8 mouse cellular contexts compared by ENCODE assay signal in genomic region chr19:46315752-46316610, GRCm38 (mm10). TPM values are rescaled to one million over a fixed set of nuclear protein-coding genes. Genes with fewer than 3 reads are reported as not detected.
DNase-seq lines count a peak whose midpoint lies in the region; ATAC-seq and TF ChIP-seq lines count a peak whose summit lies in the region.

No protein-coding gene starts in this region.

- H3K4me1 ChIP-seq in erythroblast, embryonic 14.5 days (ENCODE audit: control insufficient read depth): peaks cover 87% of the 10 kb centered on the region

- DNase-seq in ovary, postnatal 36 days (ENCODE audit: low spot score): peak; percentile 8
- no peak for DNase-seq in ovary, postnatal 14 days (ENCODE audit: low spot score)
- peak; percentile 38 for DNase-seq in layer of hippocampus, adult 9-11 months
- DNase-seq in thymus, postnatal 25 days: no peak

- no peak for ATAC-seq in erythroblast, adult 5-6 weeks (replicated peaks; ENCODE audit: low FRiP score, poor library complexity, severe bottlenecking)
- no peak for ATAC-seq in granulocyte monocyte progenitor cell, adult 5-6 weeks (replicated peaks; ENCODE audit: poor library complexity, severe bottlenecking)

- no peak for TF ChIP-seq POLR2A in myocyte (IDR thresholded peaks at IDR 0.05; ENCODE audit: insufficient read length, low read depth)

- H3K27me3 ChIP-seq in erythroblast, embryonic 14.5 days (ENCODE audit: control insufficient read depth): peaks cover 59% of the 10 kb centered on the region
- peaks cover 26% of the 10 kb centered on the region for H3K27me3 ChIP-seq in myocyte (ENCODE audit: control insufficient read depth, insufficient read depth, insufficient read length)

- H3K4me2 ChIP-seq in myocyte (ENCODE audit: low read depth): no peak overlapping the region

- peaks cover 29% of the 10 kb centered on the region for H3K36me3 ChIP-seq in erythroblast, embryonic 14.5 days (ENCODE audit: control insufficient read depth)
- H3K36me3 ChIP-seq in myocyte (ENCODE audit: control insufficient read depth, insufficient read depth): peaks cover under 1% of the 10 kb centered on the region

- H3K9me3 ChIP-seq in erythroblast, embryonic 14.5 days (ENCODE audit: control insufficient read depth, low read length): peaks cover 19% of the 10 kb centered on the region

- H3K4me3 ChIP-seq in erythroblast, embryonic 14.5 days (replicated peaks): peak overlapping the region; percentile 64
- no peak overlapping the region for H3K4me3 ChIP-seq in myocyte

- H3ac ChIP-seq in myocyte (ENCODE audit: control insufficient read depth, insufficient read length): no peak overlapping the region

- H3K79me2 ChIP-seq in myocyte (ENCODE audit: control insufficient read depth, insufficient read depth): no peaks in the 10 kb centered on the region

TF ChIP-seq in myocyte, 11 proteins besides CTCF, POLR2A, EP300 and RAD21:
- TF ChIP-seq MYOD1 (IDR thresholded peaks at IDR 0.05; ENCODE audit: control insufficient read depth in 1 of 3, insufficient read length in 2 of 3, low read depth in 2 of 3) (peak in 2 of 3 experiments; percentile 36 to 67), USF1 (IDR thresholded peaks at IDR 0.05; ENCODE audit: low read depth) (no peak), POLR2AphosphoS2 (IDR thresholded peaks at IDR 0.05; ENCODE audit: insufficient read length, low read depth) (peak; percentile 11), MYOG (IDR thresholded peaks at IDR 0.05; ENCODE audit: control insufficient read depth in 1 of 3, insufficient read depth in 1 of 3, insufficient read length in 2 of 3, low read depth in 2 of 3) (peak in 1 of 3 experiments; percentile 13)

RNA-seq across cellular contexts. Expression of gene Psd, which starts 11.0 kb away (rescaled TPM):
- polyA plus RNA-seq in erythroblast, embryonic 14.5 days (2012): 7.6 and 8.3 TPM in 2 replicates
- 0.63 TPM in 1 of 2 replicates, not detected in the other for total RNA-seq in erythroblast, adult 5-6 weeks (2015; ENCODE audit: low replicate concordance)
- total RNA-seq in erythroblast, adult 5-6 weeks (2017; ENCODE audit: low replicate concordance): 0.70 TPM in 1 of 2 replicates, not detected in the other
- 11.7 TPM for polyA plus RNA-seq in myocyte (2012; fragmentation: generic; extraction: Trizol)
- not detected in 2 replicates for total RNA-seq in granulocyte monocyte progenitor cell, adult 5-6 weeks (2014; fragmentation: Nextera tagmentation)
- total RNA-seq in granulocyte monocyte progenitor cell, adult 5-6 weeks (2017): not detected in 2 replicates

RNA-seq across cellular contexts. Expression of gene Nfkb2, which starts 11.9 kb away (rescaled TPM):
- 5.5 and 7.4 TPM in 2 replicates for polyA plus RNA-seq in erythroblast, embryonic 14.5 days (2012)
- total RNA-seq in erythroblast, adult 5-6 weeks (2015; ENCODE audit: low replicate concordance): 0.96 and 1.0 TPM in 2 replicates
- 2.8 and 3.1 TPM in 2 replicates for total RNA-seq in erythroblast, adult 5-6 weeks (2017; ENCODE audit: low replicate concordance)
- 67.2 TPM for polyA plus RNA-seq in myocyte (2012; fragmentation: generic; extraction: Trizol)
- 3.6 and 4.6 TPM in 2 replicates for total RNA-seq in granulocyte monocyte progenitor cell, adult 5-6 weeks (2014; fragmentation: Nextera tagmentation)
- total RNA-seq in granulocyte monocyte progenitor cell, adult 5-6 weeks (2017): 4.3 and 4.7 TPM in 2 replicates

RNA-seq across cellular contexts. Expression of gene Fbxl15, which starts 12.0 kb away (rescaled TPM):
- polyA plus RNA-seq in erythroblast, embryonic 14.5 days (2012): 10.4 and 12.7 TPM in 2 replicates
- not detected in 2 replicates for total RNA-seq in erythroblast, adult 5-6 weeks (2015; ENCODE audit: low replicate concordance)
- total RNA-seq in erythroblast, adult 5-6 weeks (2017; ENCODE audit: low replicate concordance): not detected in 2 replicates
- 15.3 TPM for polyA plus RNA-seq in myocyte (2012; fragmentation: generic; extraction: Trizol)
- total RNA-seq in granulocyte monocyte progenitor cell, adult 5-6 weeks (2014; fragmentation: Nextera tagmentation): 0.53 TPM in 1 of 2 replicates, not detected in the other
- 2.4 and 3.3 TPM in 2 replicates for total RNA-seq in granulocyte monocyte progenitor cell, adult 5-6 weeks (2017)

RNA-seq across cellular contexts. Expression of gene Cuedc2, which starts 22.5 kb away (rescaled TPM):
- polyA plus RNA-seq in erythroblast, embryonic 14.5 days (2012): 15.7 and 17.4 TPM in 2 replicates
- 8.1 and 8.4 TPM in 2 replicates for total RNA-seq in erythroblast, adult 5-6 weeks (2015; ENCODE audit: low replicate concordance)
- 23.6 and 39.4 TPM in 2 replicates for total RNA-seq in erythroblast, adult 5-6 weeks (2017; ENCODE audit: low replicate concordance)
- polyA plus RNA-seq in myocyte (2012; fragmentation: generic; extraction: Trizol): 165 TPM
- total RNA-seq in granulocyte monocyte progenitor cell, adult 5-6 weeks (2014; fragmentation: Nextera tagmentation): 104 and 108 TPM in 2 replicates
- 158 and 161 TPM in 2 replicates for total RNA-seq in granulocyte monocyte progenitor cell, adult 5-6 weeks (2017)

RNA-seq across cellular contexts. Expression of gene Mfsd13a, which starts 24.9 kb away (rescaled TPM):
- polyA plus RNA-seq in erythroblast, embryonic 14.5 days (2012): 0.20 and 0.73 TPM in 2 replicates
- total RNA-seq in erythroblast, adult 5-6 weeks (2015; ENCODE audit: low replicate concordance): 5.4 and 9.6 TPM in 2 replicates
- total RNA-seq in erythroblast, adult 5-6 weeks (2017; ENCODE audit: low replicate concordance): 1.4 and 1.8 TPM in 2 replicates
- 1.9 TPM for polyA plus RNA-seq in myocyte (2012; fragmentation: generic; extraction: Trizol)
- total RNA-seq in granulocyte monocyte progenitor cell, adult 5-6 weeks (2014; fragmentation: Nextera tagmentation): 71.4 and 82.0 TPM in 2 replicates
- 15.7 and 18.7 TPM in 2 replicates for total RNA-seq in granulocyte monocyte progenitor cell, adult 5-6 weeks (2017)

Comparison
In these comparisons a context has a peak if more than half of its experiments do, and no peak if none do; other contexts are left out.
1. DNase-seq: peak in ovary, postnatal 36 days (single experiment) and layer of hippocampus, adult 9-11 months (single experiment); none in ovary, postnatal 14 days (single experiment) and thymus, postnatal 25 days (single experiment).